Comparison of ENCODE assay signal across 8 mouse cellular contexts in genomic region chr2:153694462-153695085, GRCm38 (mm10). TPM values are rescaled to one million over a fixed set of nuclear protein-coding genes. Genes with fewer than 3 reads are reported as not detected.
A peak's percentile ranks its signal among the peaks of the same experiment; 100 is the strongest.
DNase-seq lines count a peak whose midpoint lies in the region; ATAC-seq lines count a peak whose summit lies in the region.

No protein-coding gene starts in this region.

- 68% methylated on average over 19 of the region's 19 CpGs for WGBS in neural tube, embryonic 15.5 days

- H3K27me3 ChIP-seq in neural tube, embryonic 15.5 days (replicated peaks), result no peaks in the 10 kb centered on the region

- H3K4me3 ChIP-seq in neural tube, embryonic 15.5 days (replicated peaks), result no peak overlapping the region

- ATAC-seq in cerebellum, adult (ENCODE audit: insufficient number of reproducible peaks, low FRiP score, low TSS enrichment), result no peak
- ATAC-seq in neural tube, embryonic 15.5 days (ENCODE audit: low FRiP score), result no peak
- ATAC-seq in megakaryocyte progenitor cell, adult 5-6 weeks (replicated peaks; ENCODE audit: poor library complexity), result peak; percentile 97

- H3K36me3 ChIP-seq in neural tube, embryonic 15.5 days, result no peaks in the 10 kb centered on the region

- no peak overlapping the region for H3K4me2 ChIP-seq in neural tube, embryonic 15.5 days

- no peak overlapping the region for H3K9ac ChIP-seq in neural tube, embryonic 15.5 days (replicated peaks)

- no peaks in the 10 kb centered on the region for H3K4me1 ChIP-seq in neural tube, embryonic 15.5 days

- no peaks in the 10 kb centered on the region for H3K9me3 ChIP-seq in neural tube, embryonic 15.5 days (replicated peaks)

- no peak overlapping the region for H3K27ac ChIP-seq in neural tube, embryonic 15.5 days (replicated peaks)

- DNase-seq in cerebellum, adult 18-20 months, result peak; percentile 23 to 24
- DNase-seq in neural tube, embryonic 10.5 days (ENCODE audit: extremely low spot score, low spot score), result peak; percentile 51
- DNase-seq in cerebellum, postnatal 25 days, result peak; percentile 22 to 64
- peak; percentile 68 for DNase-seq in kidney, postnatal 10 days
- peak; percentile 29 to 77 for DNase-seq in thymus, postnatal 10 days (ENCODE audit: low spot score in 2 of 2)

RNA-seq across cellular contexts. Expression of gene Dnmt3c, which starts 1.9 kb away (rescaled TPM):
- polyA plus RNA-seq in neural tube, embryonic 15.5 days (2015; fragmentation: Nextera tagmentation; extraction: Ambion mirVana), result 0.09 and 0.12 TPM in 2 replicates
- 0.07 and 0.22 TPM in 2 replicates for total RNA-seq in megakaryocyte progenitor cell, adult 5-6 weeks (2015)
- 0.20 TPM in 1 of 2 replicates, not detected in the other for total RNA-seq in megakaryocyte progenitor cell, adult 5-6 weeks (2017)

RNA-seq across cellular contexts. Expression of gene Dnmt3b, which starts 45.3 kb away (rescaled TPM):
- 3.4 and 11.5 TPM in 2 replicates for polyA plus RNA-seq in neural tube, embryonic 15.5 days (2015; fragmentation: Nextera tagmentation; extraction: Ambion mirVana)
- 15.0 and 17.8 TPM in 2 replicates for total RNA-seq in megakaryocyte progenitor cell, adult 5-6 weeks (2015)
- 15.2 and 16.7 TPM in 2 replicates for total RNA-seq in megakaryocyte progenitor cell, adult 5-6 weeks (2017)

RNA-seq across cellular contexts. Expression of gene Mapre1, which starts 46.5 kb away (rescaled TPM):
- polyA plus RNA-seq in neural tube, embryonic 15.5 days (2015; fragmentation: Nextera tagmentation; extraction: Ambion mirVana), result 338 and 342 TPM in 2 replicates
- total RNA-seq in megakaryocyte progenitor cell, adult 5-6 weeks (2015), result 121 and 132 TPM in 2 replicates
- 221 and 234 TPM in 2 replicates for total RNA-seq in megakaryocyte progenitor cell, adult 5-6 weeks (2017)
